Mouse (Mus musculus) regulatory T cell (primary cell): Measurements from ENCODE around the gene Ceacam9.
"Not testable (repeated sequence)": the region's sequence is repeated elsewhere in the genome, so short reads cannot be mapped to it uniquely, and the experiment has no call there.

ENCODE experiments used
- in situ Hi-C: fragments of 300-600 bp; cut with MboI, MseI; formaldehyde crosslinking; loops from one replicate; pipeline ENCODE4 v1.15.1; 2025; ENCODE audit warnings: high pct_unique_total_duplicates

The Ceacam9 gene

GRCm38 (mm10) chr7:16721629-16722028 is at the start of gene Ceacam9:
Gene Ceacam9 (plus strand): TSS chr7:16721929.
- in situ Hi-C loops = no loop called here

GRCm38 (mm10) chr7:16673823-16674222 is 47.9 kb upstream of the Ceacam9 start:
- in situ Hi-C loops = no loop called here

- in situ Hi-C loops = not testable (repeated sequence)
Measured at GRCm38 (mm10) chr7:16674699-16675098, 47.0 kb upstream of the Ceacam9 start.

GRCm38 (mm10) chr7:16675605-16676004 is 46.1 kb upstream of the Ceacam9 start, which contains the start of gene Ceacam15:
Gene Ceacam15 (minus strand): TSS chr7:16675705.
- in situ Hi-C loops = no loop called here

GRCm38 (mm10) chr7:16680194-16680593 is 41.5 kb upstream of the Ceacam9 start:
- in situ Hi-C loops = not testable (repeated sequence)

GRCm38 (mm10) chr7:16689196-16689595 is 32.5 kb upstream of the Ceacam9 start:
- in situ Hi-C loops = no loop called here

GRCm38 (mm10) chr7:16695025-16695424 is 26.7 kb upstream of the Ceacam9 start:
- in situ Hi-C loops = no loop called here

- in situ Hi-C loops = no loop called here
Measured at GRCm38 (mm10) chr7:16699042-16699441, 22.7 kb upstream of the Ceacam9 start.

GRCm38 (mm10) chr7:16700583-16700982 is 21.1 kb upstream of the Ceacam9 start:
- in situ Hi-C loops = no loop called here

GRCm38 (mm10) chr7:16706385-16706784 is 15.3 kb upstream of the Ceacam9 start:
- in situ Hi-C loops = no loop called here

- in situ Hi-C loops = no loop called here
Measured at GRCm38 (mm10) chr7:16708244-16708643, 13.5 kb upstream of the Ceacam9 start.

- in situ Hi-C loops = no loop called here
Measured at GRCm38 (mm10) chr7:16710604-16711003, 11.1 kb upstream of the Ceacam9 start.

- in situ Hi-C loops = no loop called here
Measured at GRCm38 (mm10) chr7:16712633-16713415, 8.9 kb upstream of the Ceacam9 start.

GRCm38 (mm10) chr7:16716456-16717152 is 5.1 kb upstream of the Ceacam9 start:
- in situ Hi-C loops = loop anchor here (5.0 kb wide), 1 partner anchor 89 kb away; no protein-coding TSS in a partner anchor

- in situ Hi-C loops = not testable (repeated sequence)
Measured at GRCm38 (mm10) chr7:16722490-16722889, 761 bp downstream of the Ceacam9 start.

- in situ Hi-C loops = no loop called here
Measured at GRCm38 (mm10) chr7:16728596-16729348, 7.0 kb downstream of the Ceacam9 start.

GRCm38 (mm10) chr7:16729563-16729962 is 7.8 kb downstream of the Ceacam9 start:
- in situ Hi-C loops = not testable (repeated sequence)

- in situ Hi-C loops = no loop called here
Measured at GRCm38 (mm10) chr7:16730791-16731190, 9.1 kb downstream of the Ceacam9 start.

GRCm38 (mm10) chr7:16731893-16732422 is 10.2 kb downstream of the Ceacam9 start:
- in situ Hi-C loops = no loop called here

- in situ Hi-C loops = no loop called here
Measured at GRCm38 (mm10) chr7:16737606-16738072, 15.9 kb downstream of the Ceacam9 start.

- in situ Hi-C loops = no loop called here
Measured at GRCm38 (mm10) chr7:16738073-16738696, 16.5 kb downstream of the Ceacam9 start, which contains the start of gene Ap2s1. Gene Ap2s1 (plus strand): TSS chr7:16738410.
